Mouse (Mus musculus): ENCODE results near the gene Mgat5b.

GRCm38 (mm10) chr11:116914267-116914885 is 4.3 kb upstream of the Mgat5b start:
- TF ChIP-seq CTCF (IDR thresholded peaks at IDR 0.05; ENCODE audit: low read depth, low read length) (no peak), POLR2A (IDR thresholded peaks at IDR 0.05; ENCODE audit: borderline replicate concordance, low read depth, low read length) (no peak)
